Mouse (Mus musculus) testis, postnatal 10 days (tissue): ENCODE measurements around the gene Tmem63a.
A peak's percentile ranks its signal among the peaks of the same experiment; 100 is the strongest.

ENCODE experiments used
- DNase-seq: peaks from one replicate; pipeline ENCODE4 v3.0.0; 2021; ENCODE audit warnings: low spot score

The Tmem63a gene

DNA sequence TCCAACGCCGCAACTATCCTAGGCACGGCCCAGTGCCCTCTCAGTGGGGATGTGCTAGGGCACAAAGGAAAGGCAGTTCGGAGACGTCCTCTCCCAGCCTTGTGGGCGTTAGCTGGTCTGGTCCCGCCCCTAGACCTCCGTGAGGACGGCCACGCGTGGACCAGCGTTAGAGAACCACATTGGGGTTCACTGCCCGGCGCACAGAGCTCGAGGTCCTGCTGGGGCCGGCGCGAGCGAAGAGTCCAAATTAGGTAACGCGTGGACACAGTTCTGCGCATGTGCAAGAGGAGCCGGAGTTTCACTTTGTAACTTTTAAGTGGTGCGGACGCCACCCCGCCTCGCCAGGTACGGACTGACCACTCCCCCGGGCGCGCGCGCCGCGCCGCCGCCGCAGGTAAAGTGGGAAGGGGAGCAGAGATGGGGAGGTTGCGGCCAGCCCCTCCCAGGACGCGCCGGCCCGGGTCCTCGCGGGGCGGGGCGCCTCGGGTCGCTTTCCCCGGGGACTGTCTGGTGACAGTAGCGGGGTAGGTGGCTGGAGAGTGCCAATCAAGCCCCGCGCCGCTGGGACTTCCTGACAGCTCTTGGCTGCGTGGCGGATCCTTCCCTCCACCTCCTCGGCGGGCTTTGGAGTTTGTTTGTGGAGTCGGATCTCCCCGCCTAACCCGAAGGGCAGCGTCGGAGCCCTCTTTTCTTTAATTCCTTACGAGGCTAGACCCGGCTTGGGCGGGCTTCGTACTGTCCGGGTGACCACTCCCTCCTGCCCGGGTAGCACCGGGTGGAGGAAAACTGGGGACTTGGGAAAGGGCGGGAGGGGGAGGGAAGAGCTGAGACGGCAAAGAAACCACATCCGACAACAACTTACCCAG lies at the start of gene Tmem63a:
Gene Tmem63a (plus strand): TSS at position 179 of the 866 bp plus-strand sequence.
- peak; percentile 80 for DNase-seq

DNA sequence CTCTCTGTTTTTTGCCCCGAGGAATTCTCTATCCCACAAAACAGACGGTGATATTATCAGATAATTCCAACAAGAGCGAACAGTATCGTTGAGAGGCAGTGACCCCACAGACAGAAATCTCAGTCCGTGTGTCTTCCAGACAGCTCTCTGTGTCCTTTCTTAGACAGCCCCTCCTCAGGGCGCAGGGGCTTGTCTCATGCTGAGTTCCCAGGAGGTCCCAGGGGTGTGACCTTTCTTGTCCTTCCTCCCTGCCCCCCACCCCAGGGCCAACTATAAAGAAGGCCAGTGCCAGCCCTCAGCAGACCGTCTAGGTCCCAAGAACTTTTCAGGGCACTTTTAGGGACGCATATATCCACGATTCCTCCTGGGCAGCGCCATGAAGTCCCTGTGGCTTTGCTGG lies 49.3 kb upstream of the Tmem63a start, which contains the start of gene Lefty2:
Gene Lefty2 (plus strand): TSS at position 301 of the 400 bp plus-strand sequence.
- DNase-seq, result no peak

DNA sequence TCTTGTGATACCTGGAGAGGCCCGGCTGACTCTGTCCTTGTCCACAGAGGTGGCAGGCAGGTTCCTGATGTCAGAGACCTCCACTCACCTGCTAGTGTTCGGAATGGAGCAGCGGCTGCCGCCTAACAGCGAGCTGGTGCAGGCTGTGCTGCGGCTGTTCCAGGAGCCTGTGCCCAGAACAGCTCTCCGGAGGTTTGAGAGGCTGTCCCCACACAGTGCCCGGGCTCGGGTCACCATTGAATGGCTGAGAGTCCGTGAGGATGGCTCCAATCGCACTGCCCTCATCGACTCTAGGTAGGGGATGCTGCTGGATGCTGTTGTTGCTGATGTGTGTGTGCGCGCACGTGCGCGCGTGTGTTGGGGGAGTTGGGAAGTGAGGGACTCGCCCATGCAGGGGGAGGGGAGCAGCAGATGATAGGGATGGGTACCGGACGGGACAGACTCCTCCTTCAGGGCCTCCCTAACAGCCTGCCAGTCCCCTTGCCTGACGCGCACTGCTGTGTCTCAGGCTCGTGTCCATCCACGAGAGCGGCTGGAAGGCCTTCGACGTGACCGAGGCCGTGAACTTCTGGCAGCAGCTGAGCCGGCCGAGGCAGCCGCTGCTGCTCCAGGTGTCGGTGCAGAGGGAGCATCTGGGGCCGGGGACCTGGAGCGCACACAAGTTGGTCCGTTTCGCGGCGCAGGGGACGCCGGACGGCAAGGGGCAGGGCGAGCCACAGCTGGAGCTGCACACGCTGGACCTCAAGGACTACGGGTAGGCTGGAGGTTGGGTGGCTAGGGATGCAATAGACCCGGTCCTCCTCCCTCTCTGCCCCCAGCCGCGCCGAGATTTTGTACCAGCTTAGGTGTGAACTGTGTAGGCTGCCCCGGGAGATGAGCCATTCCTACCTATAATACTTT lies 47.8 kb upstream of the Tmem63a start:
- peak; percentile 60 for DNase-seq

DNA sequence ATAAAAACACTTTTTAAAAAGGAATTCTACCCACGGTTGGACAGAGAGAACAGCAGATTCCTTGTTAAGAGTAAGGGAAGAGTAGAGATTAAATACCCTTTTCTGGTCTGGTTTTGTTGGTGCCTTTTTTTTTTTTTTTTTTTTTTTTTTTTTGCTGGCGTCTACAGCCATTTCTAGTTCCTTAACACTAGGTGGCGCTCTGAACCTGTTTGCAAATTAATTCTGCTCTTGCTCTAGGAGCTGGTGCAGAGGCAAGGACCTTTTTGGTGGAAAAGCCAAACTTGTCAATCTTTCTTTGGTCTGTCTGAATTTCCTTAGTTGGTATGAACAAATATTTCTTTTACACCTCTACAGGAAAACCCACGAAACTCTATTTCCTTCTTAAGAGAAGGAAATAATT lies 41.0 kb upstream of the Tmem63a start:
- no peak for DNase-seq

DNA sequence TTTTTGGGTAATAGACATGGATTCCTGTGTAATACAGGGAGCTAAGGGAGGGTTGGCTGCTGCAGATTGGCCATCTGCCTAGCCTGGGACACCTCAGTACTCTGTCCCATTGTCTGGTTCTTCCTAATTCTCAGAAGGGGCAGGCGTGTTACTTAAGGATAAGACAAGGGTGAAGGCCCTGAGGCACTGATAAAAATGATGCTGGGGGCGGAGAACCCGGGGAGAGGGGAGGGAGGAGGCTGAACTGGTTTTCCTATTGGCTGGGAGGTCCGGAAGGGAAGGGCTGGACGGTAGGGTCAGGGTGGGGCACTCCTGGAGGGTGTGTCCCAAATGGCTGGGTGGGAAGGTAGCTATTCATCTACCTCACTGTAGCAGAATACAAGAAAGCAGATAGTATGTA lies 39.2 kb upstream of the Tmem63a start:
- no peak for DNase-seq

DNA sequence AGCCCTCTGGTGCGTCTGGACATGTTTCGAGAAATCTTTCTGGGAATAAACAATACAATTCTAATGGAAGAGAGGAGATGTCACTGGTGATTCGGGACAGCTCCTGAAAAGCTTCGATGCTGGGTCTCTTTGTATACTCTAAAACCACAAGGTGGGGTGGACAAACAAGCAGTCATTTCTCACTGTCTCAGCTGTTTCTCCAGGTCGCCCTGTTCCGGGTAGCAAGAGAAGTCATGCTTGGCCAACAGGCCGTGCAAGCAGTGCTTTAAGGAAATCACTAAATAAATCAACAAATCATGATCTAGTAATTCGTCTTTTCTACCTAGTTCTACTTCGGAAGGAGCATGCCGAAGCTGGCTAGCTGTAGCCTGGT lies 38.5 kb upstream of the Tmem63a start:
- DNase-seq, result no peak

DNA sequence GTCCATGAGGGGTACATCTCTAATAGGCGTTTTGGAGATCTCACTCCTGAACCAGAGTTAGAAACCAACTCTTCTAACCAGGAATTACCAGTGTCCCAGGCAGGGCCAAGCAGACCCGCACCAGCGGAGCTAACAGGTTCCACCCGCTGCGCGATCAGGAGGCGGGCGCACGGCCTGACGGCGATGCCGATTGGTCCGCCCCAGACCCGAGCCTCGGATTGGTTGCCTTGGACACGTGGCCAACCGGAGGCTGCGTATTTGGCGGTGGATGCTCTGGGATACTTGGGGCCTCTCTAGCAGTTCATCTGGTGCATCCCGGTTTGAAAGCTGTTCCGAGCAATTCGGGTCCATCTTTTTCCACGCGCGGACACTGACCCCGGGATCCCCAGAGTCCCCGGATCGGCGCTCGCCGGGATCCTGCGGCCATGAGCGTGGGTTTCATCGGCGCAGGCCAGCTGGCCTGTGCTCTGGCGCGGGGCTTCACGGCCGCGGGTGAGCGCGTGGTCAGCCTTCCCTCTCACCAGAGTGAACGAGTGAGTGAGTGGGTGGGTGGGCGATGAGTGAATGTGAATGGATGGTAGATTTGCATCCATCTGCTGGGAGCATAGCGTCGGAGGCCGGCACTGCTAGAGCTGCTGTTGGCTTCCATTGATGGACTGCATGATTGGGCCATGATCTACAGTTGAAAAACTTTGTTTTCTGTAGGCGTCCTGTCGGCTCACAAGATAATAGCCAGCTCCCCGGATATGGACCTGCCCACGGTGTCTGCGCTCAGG lies 37.9 kb upstream of the Tmem63a start, which contains the start of gene Pycr2:
Gene Pycr2 (plus strand): TSS at position 255 of the 776 bp plus-strand sequence.
- peak; percentile 93 for DNase-seq

DNA sequence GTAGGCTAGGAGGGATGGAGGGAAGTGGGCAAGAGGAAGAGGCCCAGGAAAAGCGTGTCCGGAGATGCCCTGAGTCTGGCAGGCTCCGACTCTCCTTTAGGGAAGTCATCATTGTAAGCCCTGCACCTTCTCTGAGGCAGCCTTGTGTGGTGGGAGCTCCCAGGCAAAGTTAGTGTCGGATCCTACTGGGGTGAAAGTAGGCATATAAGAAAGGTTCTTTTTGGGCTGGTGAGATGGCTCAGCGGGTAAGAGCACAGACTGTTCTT lies 37.4 kb upstream of the Tmem63a start:
- DNase-seq, result no peak

DNA sequence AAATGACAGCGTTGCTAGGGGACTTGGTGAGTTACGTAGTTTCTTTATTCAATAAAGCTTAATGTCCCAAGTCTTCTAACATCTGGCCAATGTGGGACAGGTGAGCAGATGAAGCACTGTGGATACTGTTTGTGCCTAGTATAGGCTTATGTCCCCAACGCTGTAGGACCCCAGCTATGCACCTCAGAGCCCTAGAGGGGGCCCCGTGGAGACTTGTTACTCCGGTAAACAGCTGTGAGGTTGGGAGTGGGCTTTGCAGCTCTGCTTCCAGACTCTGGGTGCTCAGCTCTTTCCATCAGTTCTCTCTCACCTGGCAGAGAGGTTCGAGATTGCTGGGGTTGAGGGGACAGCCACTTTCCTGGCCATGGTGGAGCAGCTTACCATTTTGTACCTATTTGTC lies 36.8 kb upstream of the Tmem63a start:
- no peak for DNase-seq

DNA sequence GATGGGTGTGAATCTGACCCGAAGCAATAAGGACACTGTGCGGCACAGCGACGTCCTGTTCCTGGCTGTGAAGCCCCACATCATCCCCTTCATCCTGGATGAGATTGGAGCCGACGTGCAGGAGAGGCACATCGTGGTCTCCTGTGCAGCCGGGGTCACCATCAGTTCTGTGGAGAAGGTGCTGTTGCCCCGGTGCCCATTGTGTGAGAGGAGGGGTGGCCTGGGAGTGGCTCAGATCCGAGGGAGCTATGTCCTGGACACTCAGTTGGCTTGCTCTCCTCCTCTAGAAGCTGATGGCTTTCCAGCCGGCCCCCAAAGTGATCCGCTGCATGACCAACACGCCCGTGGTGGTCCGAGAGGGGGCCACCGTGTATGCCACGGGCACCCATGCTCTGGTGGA lies 36.3 kb upstream of the Tmem63a start:
- no peak for DNase-seq

DNA sequence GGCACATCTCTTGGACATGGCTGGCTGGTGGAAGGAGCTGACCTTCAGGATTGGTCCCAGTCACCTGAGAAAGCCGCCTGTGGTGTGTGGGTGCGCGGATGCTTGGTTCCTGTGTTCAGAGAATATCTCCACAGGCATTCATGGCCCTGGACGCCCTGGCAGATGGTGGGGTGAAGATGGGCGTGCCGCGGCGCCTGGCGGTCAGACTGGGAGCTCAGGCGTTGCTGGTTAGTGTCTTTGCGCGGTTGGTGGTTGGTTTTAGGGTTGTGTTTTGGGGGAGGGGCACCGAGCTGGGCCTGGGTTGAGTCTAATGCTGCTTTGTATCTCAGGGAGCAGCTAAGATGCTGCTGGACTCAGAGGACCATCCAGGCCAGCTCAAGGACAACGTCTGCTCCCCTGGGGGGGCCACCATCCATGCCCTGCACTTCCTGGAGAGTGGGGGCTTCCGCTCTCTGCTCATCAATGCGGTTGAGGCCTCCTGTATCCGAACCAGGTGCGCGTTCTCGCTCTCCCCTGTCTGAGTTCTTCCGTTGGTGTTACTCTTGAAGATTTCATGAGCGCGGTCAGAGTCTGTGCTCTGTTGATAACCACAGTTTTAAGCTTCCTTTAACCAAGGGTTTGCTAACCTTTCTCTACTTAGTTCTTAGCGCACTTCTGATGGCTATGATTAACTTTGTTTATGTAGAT lies 35.5 kb upstream of the Tmem63a start:
- no peak for DNase-seq

DNA sequence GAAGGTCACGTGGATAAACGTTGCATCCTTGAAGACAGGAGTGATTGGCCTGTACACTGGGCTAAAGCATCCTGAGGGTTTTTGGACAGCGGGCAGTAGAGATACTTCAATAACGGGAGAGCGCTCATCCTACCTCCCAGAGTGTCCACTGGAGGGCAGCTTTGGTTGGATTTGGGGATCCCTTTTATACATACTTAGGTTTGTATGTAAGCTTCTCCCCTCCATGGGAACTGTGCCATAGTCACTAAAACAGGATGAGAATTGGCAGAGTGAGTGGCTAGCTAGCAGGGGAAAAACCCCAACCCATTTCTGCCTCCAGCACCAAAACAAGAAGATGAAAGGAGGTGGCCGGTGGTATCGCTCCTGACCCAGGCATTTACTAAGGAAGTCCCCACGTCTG lies 31.0 kb upstream of the Tmem63a start:
- no peak for DNase-seq

DNA sequence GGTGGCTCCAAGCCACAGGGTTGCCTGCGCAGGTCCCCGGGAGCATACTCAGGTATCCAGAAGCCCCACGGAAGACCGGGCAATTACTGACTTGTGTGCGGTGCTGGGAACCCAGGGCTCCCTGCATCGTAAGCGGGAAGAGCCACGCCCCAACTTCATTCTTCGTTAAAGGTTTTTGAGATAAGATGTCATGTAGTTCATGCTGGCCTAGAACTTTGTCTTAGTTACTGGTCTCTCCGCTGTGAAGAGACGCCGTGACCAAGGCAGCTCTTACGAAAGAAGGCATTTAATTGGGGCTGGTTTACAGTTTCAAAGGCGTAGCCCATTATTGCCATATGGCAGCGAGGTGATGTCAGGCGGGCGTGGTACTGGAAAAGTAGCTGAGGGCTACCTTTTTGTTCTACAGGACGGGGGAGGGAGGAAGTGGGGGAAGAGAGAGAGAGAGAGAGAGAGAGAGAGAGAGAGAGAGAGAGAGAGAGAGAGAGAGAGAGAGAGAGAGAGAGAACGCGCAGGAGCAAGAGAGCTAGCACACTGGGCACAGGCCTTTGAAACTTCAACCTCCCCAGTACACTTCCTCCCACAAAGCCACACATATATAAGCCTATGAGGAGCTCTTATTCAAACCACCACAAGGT lies 30.4 kb upstream of the Tmem63a start:
- no peak for DNase-seq

DNA sequence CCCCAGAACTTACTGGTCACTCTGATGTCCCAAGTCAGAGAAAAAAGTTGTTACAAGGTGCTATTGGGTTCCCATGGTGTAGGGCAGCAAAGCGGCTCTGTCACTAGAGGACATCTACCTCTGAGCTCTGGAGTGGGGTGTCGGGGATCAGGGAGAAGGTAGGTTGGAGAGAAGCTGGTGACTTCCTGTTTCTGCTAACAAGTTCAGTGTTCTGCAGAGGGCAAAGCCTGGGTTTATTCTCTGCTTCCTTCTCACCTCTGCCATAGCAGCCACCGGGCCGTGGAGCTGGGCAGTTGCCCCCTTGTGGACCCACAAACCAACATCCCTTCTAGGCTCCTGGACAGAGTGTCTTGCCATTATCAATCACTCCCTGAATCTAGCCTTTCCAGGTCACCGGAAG lies 29.4 kb upstream of the Tmem63a start:
- no peak for DNase-seq

DNA sequence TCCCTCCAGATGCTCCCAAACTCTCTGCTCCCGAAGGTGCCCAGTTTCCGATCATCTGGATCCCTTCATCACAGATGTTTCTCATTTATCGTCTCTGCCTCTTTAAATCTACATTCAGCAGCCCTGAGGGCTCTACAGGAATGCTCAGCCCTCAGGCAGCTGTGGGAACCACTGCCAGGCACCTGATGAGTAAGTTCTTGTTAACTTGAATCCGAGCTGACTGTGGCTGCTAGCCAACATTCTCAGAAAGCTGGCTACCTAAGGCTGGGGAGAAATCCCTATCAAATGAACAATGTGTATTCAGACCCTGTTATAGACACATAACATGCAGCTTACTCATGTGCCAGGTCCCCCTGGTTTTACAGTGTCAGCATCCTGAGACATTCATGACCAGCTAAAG lies 28.3 kb upstream of the Tmem63a start:
- no peak for DNase-seq

DNA sequence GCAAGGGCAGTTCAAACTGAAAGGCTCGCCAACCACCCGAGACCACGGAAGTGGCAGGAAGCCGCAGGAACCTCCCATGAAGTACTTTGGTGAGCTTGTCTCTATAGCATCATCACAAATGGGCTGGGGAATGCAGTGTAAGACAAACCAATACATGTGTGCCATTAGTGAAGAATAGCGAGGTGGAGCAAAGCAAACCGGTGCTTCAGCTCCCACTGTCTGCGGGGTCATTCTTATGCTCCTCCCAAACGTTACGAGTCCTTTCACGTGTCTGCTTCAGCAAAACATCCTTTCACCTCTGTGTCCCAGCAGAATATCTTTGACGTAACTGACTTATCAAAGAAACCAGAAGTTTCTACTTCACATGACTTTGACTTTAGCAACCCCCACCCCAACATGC lies 25.7 kb upstream of the Tmem63a start:
- no peak for DNase-seq

DNA sequence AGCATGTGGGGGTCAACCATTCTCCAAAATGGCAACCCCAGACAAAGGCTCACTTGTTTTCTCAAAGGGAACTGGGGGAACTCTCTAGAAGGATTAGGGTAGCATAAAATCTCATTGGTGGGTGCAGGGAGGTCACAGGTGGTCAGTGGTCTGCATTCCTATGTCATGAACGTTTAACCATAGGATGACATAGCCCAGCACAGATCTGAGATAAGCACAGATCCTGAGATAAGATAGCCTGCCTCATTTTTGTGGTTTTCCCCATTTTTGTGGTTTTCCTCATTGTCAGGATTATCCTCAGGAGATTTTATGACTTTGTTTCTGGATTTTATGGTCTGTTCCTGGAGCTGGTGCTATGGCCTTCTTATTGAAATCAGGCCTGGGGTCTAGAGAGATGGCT lies 25.1 kb upstream of the Tmem63a start:
- DNase-seq, result no peak

DNA sequence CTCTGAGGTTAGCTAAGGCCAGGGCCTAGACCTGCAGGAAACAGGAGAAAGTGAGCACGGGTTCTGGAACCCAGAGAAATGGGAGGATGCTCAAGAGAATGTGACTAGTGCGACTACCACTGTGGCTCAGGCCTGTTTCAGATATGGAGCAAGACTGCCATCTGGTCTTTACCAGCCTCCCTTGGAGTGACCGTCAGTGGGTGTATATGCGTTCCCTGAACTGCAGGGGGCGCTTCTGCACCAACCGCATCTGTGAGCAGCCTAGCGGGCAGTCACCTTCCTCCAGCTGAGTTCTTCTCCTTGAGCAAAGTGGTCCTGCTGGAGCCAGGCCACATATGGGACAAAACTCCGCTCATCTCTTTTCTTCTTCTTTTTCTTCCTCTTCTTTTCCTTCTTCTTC lies 22.5 kb upstream of the Tmem63a start:
- peak; percentile 64 for DNase-seq

DNA sequence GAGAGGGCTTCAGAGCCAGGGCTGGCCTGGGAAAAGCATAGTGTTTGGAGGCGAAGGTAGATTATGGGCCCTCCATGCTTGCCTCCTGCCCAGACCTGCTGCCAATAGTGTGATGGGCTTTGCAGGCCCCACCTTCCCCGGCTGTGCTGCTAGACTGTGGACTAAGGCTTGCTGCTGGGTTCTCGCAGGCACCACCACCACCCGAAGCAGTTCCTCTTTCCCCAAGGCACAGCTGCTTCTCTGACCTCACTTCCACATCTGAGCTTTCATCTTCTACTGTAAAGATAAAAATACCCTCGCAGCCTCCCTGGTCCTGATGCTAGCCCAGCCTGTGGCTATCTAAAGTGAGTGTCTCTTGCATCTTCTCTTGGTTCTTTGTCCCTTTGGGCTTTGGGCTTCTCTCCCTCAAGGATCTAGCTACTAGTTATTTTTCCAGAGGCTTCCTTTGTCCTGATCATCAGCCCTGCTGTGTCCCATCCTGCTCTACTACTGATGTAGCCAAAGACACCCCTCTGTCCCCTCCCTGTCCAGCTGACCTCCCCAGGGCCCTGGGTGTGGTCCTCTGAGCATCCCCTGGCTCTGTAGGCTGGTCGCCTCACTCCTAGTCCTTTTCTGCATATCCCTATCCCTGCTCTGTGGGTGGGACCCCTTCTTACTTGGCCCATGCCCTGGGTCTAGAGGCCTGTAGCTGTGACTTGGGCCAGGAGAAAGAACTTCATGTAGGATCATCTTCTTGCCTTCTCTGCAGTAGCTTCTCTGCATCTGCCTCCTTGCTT lies 19.7 kb upstream of the Tmem63a start:
- DNase-seq, result no peak

DNA sequence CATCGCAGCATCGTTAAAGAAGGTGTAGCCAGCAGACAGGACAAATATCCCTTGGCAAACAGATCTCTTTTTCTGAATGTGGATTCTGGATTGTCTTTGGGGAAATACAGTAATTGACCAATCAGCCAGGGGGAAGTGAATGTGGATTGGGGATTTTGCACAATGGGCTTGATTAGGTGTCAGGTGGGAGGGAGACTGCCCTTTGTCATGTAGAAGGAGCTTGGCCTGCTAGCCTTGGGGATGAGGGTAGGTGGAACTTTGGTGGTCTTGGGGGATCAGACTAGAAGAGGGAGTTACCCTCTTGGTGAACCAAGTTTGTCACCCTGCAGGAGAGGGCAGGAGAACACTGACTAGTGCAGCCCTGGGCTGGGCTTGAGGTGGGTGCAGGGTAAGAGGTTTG lies 17.4 kb upstream of the Tmem63a start:
- DNase-seq, result no peak

DNA sequence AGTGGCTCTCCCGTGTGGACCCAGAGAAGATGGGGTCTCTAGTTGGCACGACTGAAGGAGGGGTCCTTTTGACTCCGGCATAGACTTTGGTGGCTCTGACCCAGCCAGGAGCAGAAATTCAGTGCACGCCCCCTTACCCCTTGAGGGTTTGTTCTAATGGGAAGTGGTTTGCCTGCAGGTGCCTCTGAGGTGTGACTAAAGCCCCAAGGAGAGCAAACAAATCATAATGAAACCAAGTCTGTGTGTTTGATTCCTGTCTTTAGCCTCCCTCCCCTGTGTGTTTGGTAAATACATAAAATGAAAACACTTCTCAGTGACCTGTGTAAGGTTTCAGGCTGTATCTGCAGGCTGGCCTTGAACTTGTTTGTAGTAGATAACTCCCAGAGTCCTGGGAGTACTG lies 15.9 kb upstream of the Tmem63a start:
- DNase-seq, result no peak
